Mouse (Mus musculus) megakaryocyte, embryonic 14.5 days (primary cell): ENCODE data around the gene Dap.

ENCODE experiments used
- FLI1 ChIP-seq: IDR thresholded peaks from 2 replicates; pipeline ENCODE4 v1.6.1; 2012; ENCODE audit warnings: low read length, inconsistent platforms, mixed read lengths
- GATA1 ChIP-seq: IDR thresholded peaks from 3 replicates; pipeline ENCODE4 v1.6.1; 2012; ENCODE audit warnings: mixed read lengths, low read length, inconsistent platforms, borderline replicate concordance

GRCm38 (mm10) chr15:31253963-31254362 lies 29.8 kb downstream of the Dap start:
- TF ChIP-seq GATA1 = no peak
- TF ChIP-seq FLI1 = no peak
